Mouse (Mus musculus) embryonic stem cell, embryonic (primary cell): ENCODE data around the gene Mthfd1.

Source experiments
- CTCF ChIA-PET, 4 experiments: fragments of 300-600 bp in 2 of 4; fragments of 350-600 bp in 2 of 4; sonication (Branson Sonifier 250); formaldehyde crosslinking; loops; one replicate each; lab custom pipeline; 2022; ENCODE audit warnings: inconsistent platforms in 2 of 4; lab: Charles Lee
- POLR2A ChIA-PET, 4 experiments: fragments of 300-600 bp in 2 of 4; fragments of 350-600 bp in 2 of 4; sonication (Branson Sonifier 250); formaldehyde crosslinking; loops; one replicate each; lab custom pipeline; 2022; ENCODE audit warnings: antibody characterized with exemption in 4 of 4, inconsistent platforms in 1 of 4; lab: Charles Lee

Gene Mthfd1

GRCm38 (mm10) chr12:76280556-76280955, 25.5 kb downstream of the Mthfd1 start:
- POLR2A ChIA-PET, result interaction anchor here in 3 of 4 experiments (0.7 to 1.9 kb wide), 7 partner anchors 10 to 91 kb away, joined by 3 to 6 read pairs (median 3); partner anchors contain the start of gene Mthfd1 (in 1 of the 3)
- CTCF ChIA-PET, result interaction anchor here in 3 of 4 experiments (0.9 to 4.6 kb wide), 4 partner anchors 10 to 60 kb away, joined by 3 to 19 read pairs (median 5); no protein-coding TSS in a partner anchor

- POLR2A ChIA-PET, result interaction anchor here in 2 of 4 experiments (0.7 to 3.6 kb wide), 8 partner anchors 9 to 90 kb away, joined by 3 to 24 read pairs (median 3); partner anchors contain the start of gene Mthfd1 (in 1 of the 2)
- CTCF ChIA-PET, result interaction anchor here in 3 of 4 experiments (0.9 to 4.6 kb wide), 6 partner anchors 10 to 60 kb away, joined by 3 to 19 read pairs (median 4); no protein-coding TSS in a partner anchor
These were observed 26.1 kb downstream of the Mthfd1 start for GRCm38 (mm10) chr12:76281111-76281660.

GRCm38 (mm10) chr12:76282132-76282531, 27.0 kb downstream of the Mthfd1 start:
- ChIA-PET CTCF (interaction anchor here in 3 of 4 experiments (0.7 to 4.6 kb wide), 5 partner anchors 8 to 13 kb away, joined by 3 to 19 read pairs (median 6); no protein-coding TSS in a partner anchor), POLR2A (interaction anchor here in 3 of 4 experiments (1.1 to 3.6 kb wide), 7 partner anchors 10 to 612 kb away, joined by 3 to 24 read pairs (median 4); partner anchors contain the start of gene Wdr89 (in 1 of the 3))

GRCm38 (mm10) chr12:76282532-76283173, 27.6 kb downstream of the Mthfd1 start:
- CTCF ChIA-PET, result interaction anchor here in 3 of 4 experiments (0.7 to 4.6 kb wide), 5 partner anchors 8 to 13 kb away, joined by 3 to 19 read pairs (median 6); no protein-coding TSS in a partner anchor
- POLR2A ChIA-PET, result interaction anchor here in 3 of 4 experiments (0.9 to 3.6 kb wide), 8 partner anchors 10 to 613 kb away, joined by 3 to 24 read pairs (median 4); partner anchors contain the start of genes Mthfd1 (in 1 of the 3) and Wdr89 (in 1 of the 3)

- ChIA-PET POLR2A (interaction anchor here in 1 of 4 experiments (0.9 to 1.4 kb wide), 4 partner anchors 9 to 30 kb away, joined by 3 to 4 read pairs (median 3); partner anchors contain the start of gene Mthfd1), CTCF (interaction anchor here in 2 of 4 experiments (0.5 to 1.0 kb wide), 2 partner anchors 24 to 547 kb away, joined by 3 read pairs; no protein-coding TSS in a partner anchor)
These were observed 30.3 kb downstream of the Mthfd1 start for GRCm38 (mm10) chr12:76285418-76285817.

GRCm38 (mm10) chr12:76287986-76288385, 32.9 kb downstream of the Mthfd1 start:
- POLR2A ChIA-PET, result interaction anchor here in 3 of 4 experiments (0.6 to 3.1 kb wide), 13 partner anchors 9 to 38 kb away, joined by 3 to 13 read pairs (median 4); partner anchors contain the start of gene Mthfd1 (in 2 of the 3)
- CTCF ChIA-PET, result interaction anchor here in 2 of 4 experiments (0.7 to 1.0 kb wide), 2 partner anchors 17 to 21 kb away, joined by 3 read pairs; no protein-coding TSS in a partner anchor

GRCm38 (mm10) chr12:76288494-76288893, 33.4 kb downstream of the Mthfd1 start:
- POLR2A ChIA-PET, result interaction anchor here in 3 of 4 experiments (0.6 to 3.1 kb wide), 13 partner anchors 9 to 38 kb away, joined by 3 to 13 read pairs (median 4); partner anchors contain the start of gene Mthfd1 (in 2 of the 3)
- CTCF ChIA-PET, result interaction anchor here in 2 of 4 experiments (0.6 to 1.0 kb wide), 3 partner anchors 17 to 49 kb away, joined by 3 to 6 read pairs (median 3); no protein-coding TSS in a partner anchor

GRCm38 (mm10) chr12:76289428-76289827, 34.3 kb downstream of the Mthfd1 start:
- CTCF ChIA-PET, result interaction anchor here in 2 of 4 experiments (0.6 to 1.3 kb wide), 4 partner anchors 22 to 209 kb away, joined by 3 to 5 read pairs (median 4); no protein-coding TSS in a partner anchor
- POLR2A ChIA-PET, result interaction anchor here in 2 of 4 experiments (0.8 to 3.1 kb wide), 10 partner anchors 10 to 36 kb away, joined by 3 to 13 read pairs (median 4); no protein-coding TSS in a partner anchor

GRCm38 (mm10) chr12:76290271-76290670, 35.2 kb downstream of the Mthfd1 start:
- POLR2A ChIA-PET, result interaction anchor here (0.5 to 3.1 kb wide), 9 partner anchors 10 to 675 kb away, joined by 3 to 13 read pairs (median 3); no protein-coding TSS in a partner anchor

GRCm38 (mm10) chr12:76293192-76293591, 38.1 kb downstream of the Mthfd1 start:
- ChIA-PET POLR2A (interaction anchor here (0.5 to 2.2 kb wide), 16 partner anchors 10 to 76 kb away, joined by 3 to 9 read pairs (median 4); partner anchors contain the start of gene Mthfd1 (in 1 of the 4)), CTCF (interaction anchor here (0.6 to 2.5 kb wide), 41 partner anchors 9 to 459 kb away, joined by 3 to 19 read pairs (median 4); partner anchors contain the start of genes Akap5 (in 2 of the 4) and Mthfd1 (in 1 of the 4))

More at GRCm38 (mm10) chr12:76290271-76290670, 35.2 kb downstream of the Mthfd1 start:
- CTCF ChIA-PET, result interaction anchor here (0.6 to 1.4 kb wide), 13 partner anchors 8 to 176 kb away, joined by 3 to 5 read pairs (median 3); partner anchors contain the start of gene Akap5 (in 1 of the 4)

GRCm38 (mm10) chr12:76297830-76298229, 42.7 kb downstream of the Mthfd1 start:
- CTCF ChIA-PET, result no interaction called here
- POLR2A ChIA-PET, result interaction anchor here in 2 of 4 experiments (1.6 to 2.3 kb wide), 3 partner anchors 10 to 14 kb away, joined by 3 to 12 read pairs (median 3); no protein-coding TSS in a partner anchor

GRCm38 (mm10) chr12:76299361-76299906, 44.3 kb downstream of the Mthfd1 start:
- POLR2A ChIA-PET, result interaction anchor here in 3 of 4 experiments (1.0 to 2.3 kb wide), 11 partner anchors 8 to 36 kb away, joined by 3 to 12 read pairs (median 4); partner anchors contain the start of gene Akap5 (in 1 of the 3)
- CTCF ChIA-PET, result interaction anchor here in 1 of 4 experiments (0.9 to 1.0 kb wide), 2 partner anchors 12 to 41 kb away, joined by 3 to 4 read pairs; no protein-coding TSS in a partner anchor

- ChIA-PET CTCF (no interaction called here), POLR2A (interaction anchor here in 3 of 4 experiments (1.0 to 2.3 kb wide), 6 partner anchors 10 to 37 kb away, joined by 3 to 8 read pairs (median 4); no protein-coding TSS in a partner anchor)
These were observed 45.3 kb downstream of the Mthfd1 start for GRCm38 (mm10) chr12:76300367-76300766.

- POLR2A ChIA-PET, result interaction anchor here in 2 of 4 experiments (0.6 to 1.3 kb wide), 4 partner anchors 11 to 64 kb away, joined by 3 to 4 read pairs (median 3); no protein-coding TSS in a partner anchor
- CTCF ChIA-PET, result interaction anchor here in 1 of 4 experiments (0.7 kb wide), 1 partner anchor 39 kb away, joined by 3 read pairs; no protein-coding TSS in a partner anchor
These were observed 48.4 kb downstream of the Mthfd1 start for GRCm38 (mm10) chr12:76303474-76303873.

- CTCF ChIA-PET, result interaction anchor here in 2 of 4 experiments (1.3 to 2.0 kb wide), 2 partner anchors 12 to 14 kb away, joined by 5 to 8 read pairs; no protein-coding TSS in a partner anchor
- POLR2A ChIA-PET, result interaction anchor here in 3 of 4 experiments (0.7 to 1.2 kb wide), 5 partner anchors 9 to 512 kb away, joined by 3 to 9 read pairs (median 3); partner anchors contain the start of gene Mthfd1 (in 1 of the 3)
These were observed 49.1 kb downstream of the Mthfd1 start for GRCm38 (mm10) chr12:76304199-76304598.

- POLR2A ChIA-PET, result interaction anchor here in 2 of 4 experiments (0.5 to 1.1 kb wide), 3 partner anchors 29 to 301 kb away, joined by 3 to 4 read pairs (median 3); no protein-coding TSS in a partner anchor
These were observed 50.0 kb downstream of the Mthfd1 start for GRCm38 (mm10) chr12:76305107-76305506.

More at GRCm38 (mm10) chr12:76305107-76305506, 50.0 kb downstream of the Mthfd1 start:
- CTCF ChIA-PET, result interaction anchor here in 3 of 4 experiments (0.7 to 2.0 kb wide), 5 partner anchors 11 to 17 kb away, joined by 3 to 8 read pairs (median 3); no protein-coding TSS in a partner anchor
